Mouse (Mus musculus) CH12.LX (cell line): ENCODE results near the gene Vps11. TPM values are rescaled to one million over a fixed set of nuclear protein-coding genes. Genes with fewer than 3 reads are reported as not detected.
"Not testable (repeated sequence)": the region's sequence is repeated elsewhere in the genome, so short reads cannot be mapped to it uniquely, and the experiment has no call there.

Experiments used
- DNase-seq: peaks from one replicate; pipeline ENCODE4 v3.0.0-alpha.2; 2013; ENCODE audit errors: extremely low read depth
- H3K27ac ChIP-seq: 2 replicates; pipeline ENCODE4 v1.5.1; 2012; ENCODE audit warnings: low read depth, mild to moderate bottlenecking, control low read depth, moderate library complexity; ENCODE audit not compliant: insufficient read depth
- H3K27me3 ChIP-seq: replicated peaks from 2 replicates; pipeline ENCODE3; 2012; ENCODE audit warnings: inconsistent platforms
- H3K36me3 ChIP-seq, 2 experiments: replicated peaks in 1 of 2; 2 replicates each; pipeline versions ENCODE3 to v1.6.1; 2012; ENCODE audit warnings: inconsistent platforms in 1 of 2, low read length in 1 of 2, mild to moderate bottlenecking in 1 of 2, mixed read lengths in 1 of 2, moderate library complexity in 1 of 2; ENCODE audit not compliant: control insufficient read depth in 1 of 2, insufficient read depth in 1 of 2
- H3K4me1 ChIP-seq, 2 experiments: 2 replicates each; pipeline ENCODE4 v1.6.1; 2012; ENCODE audit warnings: inconsistent platforms in 1 of 2, moderate library complexity in 1 of 2; ENCODE audit not compliant: insufficient read depth in 2 of 2, control insufficient read depth in 1 of 2
- H3K4me2 ChIP-seq: 2 replicates; pipeline ENCODE4 v1.6.1; 2012; ENCODE audit warnings: low read depth, mild to moderate bottlenecking, control low read depth; ENCODE audit not compliant: poor library complexity, insufficient read depth, severe bottlenecking
- H3K4me3 ChIP-seq, 3 experiments: fragments of 150-350 bp in 1 of 3; sonication (generic) in 1 of 3; replicated peaks in 1 of 3; 2 replicates each; pipeline versions ENCODE3 to v1.5.1; 2011 to 2012; ENCODE audit warnings: low read depth in 2 of 3, low read length in 2 of 3, mild to moderate bottlenecking in 2 of 3, moderate library complexity in 2 of 3, control low read depth in 1 of 3, improper control_type of control experiment in 1 of 3, inconsistent platforms in 1 of 3, mixed read lengths in 1 of 3; ENCODE audit not compliant: poor library complexity in 1 of 3
- H3K79me2 ChIP-seq: replicated peaks from 2 replicates; pipeline ENCODE4 v1.6.1; 2012; ENCODE audit warnings: mild to moderate bottlenecking, moderate library complexity; ENCODE audit not compliant: control insufficient read depth, poor library complexity, insufficient read depth, severe bottlenecking; ENCODE audit errors: extremely low read depth
- H3K9ac ChIP-seq: 2 replicates; pipeline ENCODE4 v1.6.1; 2012; ENCODE audit warnings: low read depth, mild to moderate bottlenecking, control low read depth, moderate library complexity; ENCODE audit not compliant: insufficient read depth
- H3K9me3 ChIP-seq: replicated peaks from 2 replicates; pipeline ENCODE3; 2012; ENCODE audit warnings: low read length, inconsistent platforms, mixed read lengths
- CTCF ChIP-seq, 2 experiments: IDR thresholded peaks in 1 of 2; conservative IDR thresholded peaks in 1 of 2; 2 replicates each; pipeline ENCODE4 v1.5.1; 2011 to 2012; ENCODE audit warnings: low read depth in 2 of 2, low read length in 2 of 2, improper control_type of control experiment in 1 of 2, inconsistent platforms in 1 of 2, mild to moderate bottlenecking in 1 of 2, moderate library complexity in 1 of 2
- ELF1 ChIP-seq: IDR thresholded peaks from 2 replicates; pipeline ENCODE4 v1.6.1; 2014; ENCODE audit warnings: low read depth, mild to moderate bottlenecking, inconsistent platforms, low read length, improper control_type of control experiment
- EP300 ChIP-seq: IDR thresholded peaks from 2 replicates; pipeline ENCODE4 v1.6.1; 2011; ENCODE audit warnings: low read length, improper control_type of control experiment
- ETS1 ChIP-seq: conservative IDR thresholded peaks from 2 replicates; pipeline ENCODE4 v1.6.1; 2012; ENCODE audit warnings: low read depth, mild to moderate bottlenecking, inconsistent platforms, low read length, improper control_type of control experiment, moderate library complexity
- HCFC1 ChIP-seq: IDR thresholded peaks from 2 replicates; pipeline ENCODE4 v1.6.1; 2012; ENCODE audit warnings: low read depth, mild to moderate bottlenecking, inconsistent platforms, low read length, improper control_type of control experiment
- JUND ChIP-seq: conservative IDR thresholded peaks from 2 replicates; pipeline ENCODE4 v1.6.1; 2011; ENCODE audit warnings: low read depth, low read length, improper control_type of control experiment
- MAX ChIP-seq: IDR thresholded peaks from 2 replicates; pipeline ENCODE4 v1.6.1; 2011; ENCODE audit warnings: low read length, improper control_type of control experiment
- POLR2A ChIP-seq: IDR thresholded peaks from 2 replicates; pipeline ENCODE4 v1.6.1; 2011; ENCODE audit warnings: low read depth, mild to moderate bottlenecking, improper control_type of control experiment, low read length
- POLR2AphosphoS2 ChIP-seq: IDR thresholded peaks from 2 replicates; pipeline ENCODE4 v1.6.1; 2011; ENCODE audit warnings: low read depth, low read length, improper control_type of control experiment
- RAD21 ChIP-seq: IDR thresholded peaks from 2 replicates; pipeline ENCODE4 v1.6.1; 2011; ENCODE audit warnings: low read depth, mild to moderate bottlenecking, low read length, improper control_type of control experiment, moderate library complexity
- SMC3 ChIP-seq: IDR thresholded peaks from 2 replicates; pipeline ENCODE4 v1.6.1; 2011; ENCODE audit warnings: low read depth, low read length, improper control_type of control experiment
- TCF12 ChIP-seq: IDR thresholded peaks from 2 replicates; pipeline ENCODE4 v1.6.1; 2014; ENCODE audit warnings: low read depth, mild to moderate bottlenecking, inconsistent platforms, low read length, improper control_type of control experiment
- ZC3H11A ChIP-seq: IDR thresholded peaks from 2 replicates; pipeline ENCODE4 v1.6.1; 2012; ENCODE audit warnings: low read depth, mild to moderate bottlenecking, inconsistent platforms, low read length, improper control_type of control experiment
- dilution Hi-C: fragments of 300-500 bp; cut with MboI; formaldehyde crosslinking; loops from 2 replicates; pipeline ENCODE4 v1.14.3; 2020; ENCODE audit warnings: low sequenced_read_pairs; ENCODE audit not compliant: extremely low pct_unique_long_range_greater_than_20kb, extremely low pct_ligation_motif_present
- in situ Hi-C: fragments of 300-500 bp; cut with MboI; formaldehyde crosslinking; loops from 3 replicates; pipeline ENCODE4 v1.14.3; 2019; ENCODE audit warnings: low sequenced_read_pairs, low pct_ligation_motif_present, low pct_unique_long_range_greater_than_20kb, mixed read lengths
- polyA plus RNA-seq: library from polyadenylated mRNA; unstranded; fragments of >175 nt; gene quantifications from 2 replicates; pipeline ENCODE4 v1.2.1, GENCODE M21; 2012; ENCODE audit warnings: low read depth; ENCODE audit not compliant: insufficient read length
- total RNA-seq, 2 experiments: library from RNA; depleted of rRNA; stranded (reverse); fragments of 300-350 nt in 1 of 2; fragments of >200 nt in 1 of 2; gene quantifications; 2 replicates each; pipeline ENCODE4 v1.2.3; 2012 to 2014

Vps11 gene
- total and polyA plus RNA-seq, 3 experiments = 16.1 to 24.8 (median 22.1) TPM

GRCm38 (mm10) chr9:44361931-44362330, 461 bp upstream of the Vps11 start:
- H3K9ac ChIP-seq, in situ Hi-C loops, dilution Hi-C loops, H3K27me3 ChIP-seq, H3K9me3 ChIP-seq, H3K27ac ChIP-seq, H3K79me2 ChIP-seq, DNase-seq: not testable (repeated sequence)
- H3K4me3 ChIP-seq = peak overlapping the region in 1 of 3 experiments; percentile 89
- peak overlapping the region; percentile 47; the same call in 1 of the 2 replicates for H3K4me2 ChIP-seq
- TF ChIP-seq CTCF (conservative IDR thresholded peaks at IDR 0.05 in 1 of 2, IDR thresholded peaks at IDR 0.05 in 1 of 2; ENCODE audit: low read depth in 2 of 2, low read length in 2 of 2) = 0 out of 4 replicates have a peak, but pooled peaks of 1 of the 2 experiments have one; percentile 9
- H3K4me1 ChIP-seq = peaks cover 0 to 13% of the 10 kb centered on the region in 2 experiments; a peak in 2 of 4 replicates
- H3K36me3 ChIP-seq = peaks cover 19 to 26% of the 10 kb centered on the region in 2 experiments

GRCm38 (mm10) chr9:44357207-44357606, 4.3 kb downstream of the Vps11 start:
- H3K36me3 ChIP-seq = peaks cover 65 to 74% of the 10 kb centered on the region in 2 experiments
- no peak overlapping the region for H3K9ac ChIP-seq
- in situ Hi-C loops (no loop called here), dilution Hi-C loops (no loop called here)
- peak; percentile 65 for TF ChIP-seq SMC3
- TF ChIP-seq ETS1 = no peak
- TF ChIP-seq RAD21 = peak; percentile 75
- no peak for TF ChIP-seq POLR2AphosphoS2
- no peak for TF ChIP-seq HCFC1
- no peak for TF ChIP-seq MAX
- TF ChIP-seq JUND = 0 out of 2 replicates have a peak, but pooled peaks have one; percentile 7
- TF ChIP-seq EP300 = no peak
- TF ChIP-seq POLR2A = no peak
- TF ChIP-seq CTCF (conservative IDR thresholded peaks at IDR 0.05 in 1 of 2, IDR thresholded peaks at IDR 0.05 in 1 of 2; ENCODE audit: low read depth in 2 of 2, low read length in 2 of 2) = peak in 1 of 2 experiments; percentile 77; a peak in 2 of 4 replicates
- 0 out of 2 replicates have a peak, but pooled peaks have one; percentile 7 for TF ChIP-seq TCF12
- TF ChIP-seq ZC3H11A = peak; percentile 21; the same call in 1 of the 2 replicates
- H3K27ac ChIP-seq = no peak overlapping the region
- H3K4me3 ChIP-seq = no peak overlapping the region
- peaks cover 0 to 13% of the 10 kb centered on the region in 2 experiments; a peak in 2 of 4 replicates for H3K4me1 ChIP-seq
- H3K27me3 ChIP-seq = no peaks in the 10 kb centered on the region
- no peaks in the 10 kb centered on the region for H3K9me3 ChIP-seq
- H3K4me2 ChIP-seq = no peak overlapping the region
- peak; percentile 52 for DNase-seq
- H3K79me2 ChIP-seq = peaks cover 9% of the 10 kb centered on the region

GRCm38 (mm10) chr9:44353142-44353541, 8.3 kb downstream of the Vps11 start:
- peaks cover 86 to 90% of the 10 kb centered on the region in 2 experiments for H3K36me3 ChIP-seq
- dilution Hi-C loops = no loop called here

More at GRCm38 (mm10) chr9:44353142-44353541, 8.3 kb downstream of the Vps11 start:
- no peak overlapping the region for H3K9ac ChIP-seq
- H3K4me2 ChIP-seq = no peak overlapping the region
- peaks cover 3% of the 10 kb centered on the region for H3K9me3 ChIP-seq
- TF ChIP-seq ELF1 = no peak
- in situ Hi-C loops = no loop called here
- no peak for DNase-seq
- no peaks in the 10 kb centered on the region for H3K79me2 ChIP-seq
- no peaks in the 10 kb centered on the region for H3K27me3 ChIP-seq
- no peak overlapping the region for H3K27ac ChIP-seq
- H3K4me1 ChIP-seq = no peaks in the 10 kb centered on the region
- no peak overlapping the region for H3K4me3 ChIP-seq
